Mouse (Mus musculus) bone marrow macrophage, adult 2 months (primary cell): ENCODE measurements at regions not wholly inside any gene's neighbourhood (a gene's known extent, or its start where the extent isn't known, plus 50 kb on each side); places are given as distances from the start of the nearest gene placed in this dataset.

Source experiments
- CTCF ChIP-seq: IDR thresholded peaks from 2 replicates; pipeline ENCODE4 v1.5.1; 2012; ENCODE audit warnings: low read depth, mild to moderate bottlenecking, low read length, moderate library complexity
- POLR2A ChIP-seq: IDR thresholded peaks from 2 replicates; pipeline ENCODE4 v1.6.1; 2012; ENCODE audit warnings: mild to moderate bottlenecking, low read depth, low read length, borderline replicate concordance

- no peak for TF ChIP-seq POLR2A
- TF ChIP-seq CTCF = no peak
Measured at GRCm38 (mm10) chr6:31274236-31274635, 124.3 kb upstream of the Mkln1 start.
